Mouse (Mus musculus) frontal cortex, postnatal 10 days (tissue): ENCODE measurements at regions not wholly inside any gene's neighbourhood (a gene's known extent, or its start where the extent isn't known, plus 50 kb on each side); places are given as distances from the start of the nearest gene placed in this dataset.

Experiments used
- DNase-seq, 2 experiments: peaks; one replicate each; pipeline ENCODE4 v3.0.0; 2022; ENCODE audit warnings: low spot score in 2 of 2, mixed read lengths in 1 of 2

DNA sequence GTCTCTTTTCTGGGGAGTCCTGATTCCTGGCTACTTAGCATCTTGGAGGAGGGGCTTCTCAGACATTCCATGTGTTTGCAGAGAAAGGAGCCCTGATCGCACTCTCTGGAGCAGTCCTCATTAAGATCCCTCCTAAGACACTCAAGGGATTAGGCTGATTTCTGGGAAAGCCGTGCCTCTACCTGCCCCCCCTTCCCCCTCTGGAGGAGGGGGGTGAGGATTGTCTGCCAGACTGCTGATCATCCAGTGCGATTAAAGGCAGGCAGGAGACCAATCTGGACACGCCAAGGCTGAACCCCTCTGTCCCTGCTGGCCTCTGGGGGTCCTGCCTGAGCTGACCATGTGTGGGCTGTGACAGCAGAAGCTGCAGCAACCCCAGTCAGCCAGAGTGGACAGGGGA, 65.4 kb downstream of the Vegfa start:
- DNase-seq, result no peak

DNA sequence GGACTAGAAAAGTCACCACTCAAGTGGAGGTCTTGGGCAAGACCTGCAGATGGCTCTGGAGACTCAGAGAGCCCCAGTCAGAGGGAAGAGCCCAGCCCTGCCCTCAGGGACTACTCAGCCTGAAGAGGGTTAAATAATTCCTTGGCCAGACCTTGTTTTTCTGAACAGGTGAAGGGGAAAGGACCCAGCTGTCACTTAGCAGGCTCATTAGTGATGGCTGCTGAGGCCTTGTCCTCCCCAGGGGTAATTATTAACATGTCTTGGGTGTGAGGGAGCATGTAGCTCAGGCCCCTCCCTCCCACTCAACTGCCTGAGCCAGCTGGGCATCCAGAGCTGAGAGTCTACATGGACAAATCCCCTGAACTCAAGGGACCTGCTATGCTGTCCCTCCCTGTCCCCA, 68.1 kb downstream of the Vegfa start:
- no peak for DNase-seq

DNA sequence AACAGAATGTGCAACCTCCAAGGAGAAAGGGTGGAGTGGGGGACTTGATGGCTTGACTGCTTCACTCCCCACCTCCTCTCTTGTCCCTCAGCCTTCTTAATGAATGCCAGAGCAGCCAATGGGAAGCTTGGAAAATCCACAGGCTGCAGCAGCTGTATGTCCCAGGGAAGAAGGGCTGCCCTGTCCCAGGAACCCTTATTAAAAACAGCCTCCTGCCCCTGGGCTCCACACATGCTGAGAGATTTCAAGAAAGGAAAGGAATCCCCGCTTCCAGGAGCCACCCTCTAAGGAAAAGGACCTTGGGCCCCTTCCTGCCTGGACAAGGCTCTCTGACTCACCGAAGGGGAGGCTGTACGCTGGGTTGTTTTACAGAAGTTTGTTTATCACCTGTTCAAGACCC, 68.8 kb downstream of the Vegfa start:
- DNase-seq, result no peak

DNA sequence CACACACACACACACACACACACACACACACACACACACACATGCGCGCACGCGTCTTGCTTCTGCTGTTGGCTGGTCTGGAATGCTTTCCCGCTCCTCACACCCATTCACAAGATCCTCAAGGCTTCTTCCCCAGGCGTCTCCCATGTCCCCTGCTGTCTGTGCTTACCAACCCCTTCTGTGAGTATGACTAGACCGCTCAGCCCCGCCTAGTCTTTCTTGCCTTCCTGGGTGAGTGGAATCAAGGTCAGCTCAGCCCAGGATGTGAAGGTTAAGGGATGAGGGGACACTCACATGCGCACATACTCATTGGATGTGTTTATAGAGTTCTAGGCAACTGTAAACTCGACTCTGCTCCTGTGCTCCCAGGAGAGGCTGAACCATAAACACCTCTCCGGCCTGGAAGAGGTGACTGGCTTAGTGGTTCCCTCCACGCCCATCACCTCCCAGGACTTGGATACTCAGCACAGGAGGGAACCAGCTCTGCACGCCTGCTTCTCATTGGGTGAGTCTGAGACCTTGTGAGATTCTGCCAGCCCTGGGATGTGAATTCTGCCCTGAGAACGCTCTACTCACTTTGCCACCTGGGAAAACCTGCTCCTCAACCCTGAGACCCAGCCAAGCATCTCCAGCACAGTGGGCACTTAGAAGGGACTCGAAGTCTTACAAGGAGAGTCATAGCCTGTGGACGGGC, 70.4 kb downstream of the Vegfa start:
- DNase-seq, result no peak

DNA sequence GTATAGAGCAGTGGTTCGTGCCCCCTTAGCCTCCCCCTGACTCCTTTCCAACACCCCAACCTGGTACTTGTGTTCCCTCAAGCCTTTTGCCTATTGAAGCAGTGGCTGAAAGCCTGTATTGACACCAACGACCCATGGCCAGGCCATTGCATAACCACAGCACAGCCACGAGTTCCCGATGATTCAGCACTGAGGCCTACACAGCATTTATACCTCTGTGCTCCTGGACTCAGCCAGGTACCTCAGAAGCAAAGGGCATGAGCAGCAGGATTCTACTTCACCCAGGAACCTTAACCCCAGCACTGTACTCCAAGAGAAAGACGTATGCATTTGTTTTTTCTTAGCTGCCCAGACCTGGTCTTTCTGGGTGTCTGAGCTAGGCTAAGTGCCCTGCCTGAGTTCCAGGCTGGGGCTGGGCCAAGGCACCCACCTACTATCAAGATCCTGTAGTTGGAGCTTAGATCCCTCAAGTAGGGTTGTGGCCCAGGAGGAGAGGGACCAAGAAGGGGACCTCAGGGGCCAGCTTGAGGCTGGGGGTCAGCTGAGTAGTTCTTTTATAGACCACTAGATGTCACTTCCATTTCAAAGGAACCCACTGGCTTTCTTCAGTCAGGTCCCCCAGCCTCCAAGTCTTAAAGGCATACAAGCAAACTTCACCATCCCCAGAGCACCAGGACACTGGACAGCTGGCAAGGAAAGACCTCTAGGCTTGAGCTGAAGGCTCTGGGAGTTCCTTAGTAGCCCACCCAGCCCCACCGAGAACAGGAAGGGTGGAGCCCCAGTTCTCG, 73.9 kb downstream of the Vegfa start:
- no peak for DNase-seq

DNA sequence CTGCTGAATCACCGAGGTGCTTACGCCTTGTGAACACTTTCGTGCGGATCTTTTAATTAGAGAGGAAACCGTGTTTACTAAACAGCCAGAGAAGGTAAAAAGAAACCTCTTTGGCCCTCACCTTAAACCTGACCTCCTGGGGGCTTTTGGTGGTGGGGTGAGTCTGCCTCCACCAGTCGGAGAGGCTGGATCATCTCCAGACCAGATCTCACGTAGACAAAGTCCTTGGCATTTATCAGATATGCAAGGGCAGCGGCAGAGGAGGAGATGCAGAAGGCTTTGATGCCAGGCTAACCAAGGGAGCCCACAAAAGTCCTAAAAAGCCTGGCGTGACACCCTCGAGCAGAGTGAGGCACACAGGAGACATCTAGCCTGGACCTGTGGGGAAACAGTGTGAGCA, 76.7 kb downstream of the Vegfa start:
- no peak for DNase-seq

DNA sequence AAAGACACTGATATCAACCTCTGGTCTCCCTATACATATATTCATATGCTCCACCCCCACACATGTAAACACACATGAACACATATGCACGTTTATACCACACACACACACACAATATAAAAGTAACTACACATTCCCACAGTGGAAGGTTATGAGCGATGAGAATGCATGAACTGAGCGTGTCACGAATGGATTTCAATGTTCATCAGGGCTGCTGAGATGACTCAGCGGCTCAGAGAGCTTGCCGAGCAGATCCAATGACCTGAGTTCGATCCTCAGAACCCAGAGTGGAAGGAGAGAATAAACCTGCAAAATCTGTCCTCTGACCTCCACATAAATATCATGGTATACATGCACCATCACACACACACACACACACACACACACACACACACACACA, 77.3 kb downstream of the Vegfa start:
- DNase-seq, result no peak

DNA sequence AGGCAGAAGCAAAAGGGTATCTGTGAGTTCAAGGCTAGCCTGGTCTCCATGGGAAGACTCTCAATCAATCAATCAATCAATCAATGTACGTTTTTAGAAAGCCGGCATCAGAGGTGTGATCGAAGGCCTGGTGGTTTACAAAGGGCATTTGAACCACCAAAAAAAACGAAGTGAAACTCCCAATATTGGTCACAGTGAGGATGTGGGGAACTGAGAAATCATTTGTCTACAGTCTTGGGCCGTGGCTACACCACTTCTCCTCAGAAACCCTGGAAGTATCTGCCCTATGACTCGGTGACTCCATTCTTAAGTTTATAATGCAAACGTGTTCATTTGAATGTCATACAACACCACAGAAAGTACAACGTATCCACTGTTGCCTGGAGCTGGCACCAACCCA, 78.6 kb downstream of the Vegfa start:
- DNase-seq, result no peak

DNA sequence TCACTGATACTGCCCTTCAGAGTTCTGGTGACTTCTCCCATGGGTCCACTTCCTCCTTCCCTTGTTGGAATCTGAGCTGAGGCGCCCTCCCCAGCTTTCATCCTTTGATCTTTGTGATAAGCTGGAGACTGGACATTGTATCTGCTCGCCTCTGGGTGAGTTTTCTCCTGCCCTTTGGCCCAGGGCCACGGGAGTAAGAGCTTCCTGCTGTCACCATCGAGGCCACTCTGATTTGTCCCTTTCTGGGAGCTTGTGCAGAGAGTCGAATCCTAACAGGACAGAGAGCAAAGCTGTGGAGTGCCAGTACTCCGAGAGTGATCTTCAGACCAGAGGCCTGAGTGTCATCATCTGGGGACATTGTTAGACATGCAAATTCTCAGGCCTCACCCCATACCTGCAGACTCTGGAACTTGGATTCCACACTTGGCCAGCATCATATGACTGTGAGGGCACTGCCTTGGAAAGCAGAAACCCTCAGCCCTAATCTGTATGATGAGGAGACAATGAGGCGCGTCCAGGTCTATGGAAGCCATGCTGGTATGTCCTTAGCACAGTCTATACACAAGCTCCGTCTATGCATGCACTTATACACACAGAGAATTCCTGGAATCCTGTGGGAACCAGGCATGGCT, 81.5 kb downstream of the Vegfa start:
- no peak for DNase-seq

DNA sequence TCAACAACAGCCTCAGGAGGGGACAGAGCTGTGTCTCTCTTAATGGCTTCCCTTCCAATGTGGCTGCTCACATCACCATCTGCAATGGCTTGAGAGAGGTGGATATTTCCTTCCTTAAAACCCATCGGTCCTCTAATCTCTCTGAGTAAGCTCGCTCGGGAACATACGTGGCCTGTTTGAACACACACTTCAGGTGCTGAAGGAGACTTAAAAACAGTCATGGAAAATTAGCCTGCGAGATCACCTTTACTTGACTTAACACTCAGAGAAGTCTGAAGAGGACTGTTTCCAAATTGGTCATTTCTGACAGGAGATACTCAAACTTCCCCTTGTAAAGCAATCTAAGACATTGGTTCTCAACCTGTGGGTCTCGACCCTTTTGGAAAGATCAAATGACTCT, 83.0 kb downstream of the Vegfa start:
- no peak for DNase-seq

DNA sequence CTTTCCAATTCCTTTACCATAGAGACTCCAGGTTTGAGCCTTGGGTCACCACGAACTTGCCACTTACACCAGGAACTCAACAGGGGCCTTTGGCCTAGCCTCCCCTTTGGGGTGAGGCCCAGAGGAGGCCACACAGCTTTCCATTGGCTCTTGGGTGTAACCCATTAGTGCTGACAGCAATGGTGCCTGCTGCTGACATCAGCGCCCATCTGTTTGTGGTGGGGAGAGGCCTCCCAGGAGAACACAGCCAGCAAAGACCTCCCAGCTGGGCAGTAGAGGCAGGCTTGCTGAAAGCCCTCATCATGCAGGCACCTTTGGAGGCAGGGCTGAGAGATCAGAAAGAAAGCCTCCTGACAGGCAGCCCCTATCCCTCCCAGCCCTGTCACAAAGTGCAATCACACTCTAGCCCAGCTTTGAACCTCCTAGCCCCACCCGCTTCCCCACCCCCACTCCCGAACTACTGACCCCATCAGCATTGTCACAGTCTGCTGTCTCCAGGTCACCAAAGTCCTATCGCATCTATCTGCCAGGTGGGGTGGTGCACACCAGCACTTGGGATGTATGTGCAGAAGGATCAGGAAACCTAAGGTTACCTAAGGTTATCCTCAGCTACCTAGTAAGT, 83.7 kb downstream of the Vegfa start:
- no peak for DNase-seq

DNA sequence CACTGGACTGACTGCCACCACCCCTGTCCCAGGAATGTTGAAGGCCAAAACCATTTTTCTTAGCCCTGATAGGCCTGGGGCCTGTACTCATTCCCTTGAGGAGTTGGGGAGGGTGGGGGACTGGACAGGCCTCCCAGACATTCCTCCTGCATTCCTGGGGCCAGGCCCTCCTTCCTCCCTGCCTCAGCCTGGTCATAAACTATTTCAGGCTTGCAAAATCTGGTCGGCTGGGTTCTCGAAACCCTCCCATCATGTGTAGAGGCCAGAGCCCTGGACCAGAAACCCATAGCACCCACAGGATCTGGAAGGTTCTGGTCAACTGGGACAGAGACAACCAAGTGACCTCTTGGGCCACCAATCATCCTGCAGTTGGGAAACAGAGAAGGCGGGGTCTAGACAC, 87.2 kb downstream of the Vegfa start:
- DNase-seq, result no peak

DNA sequence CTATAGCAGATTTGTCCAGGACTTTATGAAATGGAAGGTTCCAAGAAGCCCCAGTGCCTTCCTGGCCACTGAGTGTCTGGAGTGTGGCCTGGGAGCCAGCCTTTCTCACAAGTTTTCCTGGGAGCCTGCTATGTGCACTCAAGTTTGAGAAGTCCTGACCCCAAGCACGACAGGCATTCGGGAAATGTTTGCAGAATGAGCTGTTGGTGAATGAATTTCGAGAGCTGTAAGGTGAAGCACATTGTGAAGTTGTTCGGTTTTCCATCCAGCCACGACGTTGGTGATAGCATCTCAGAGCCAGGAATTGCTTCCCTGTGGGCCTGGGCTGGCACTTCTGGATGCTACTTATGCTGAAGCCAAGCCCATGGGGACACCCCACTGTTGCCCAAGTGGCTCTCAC, 88.9 kb downstream of the Vegfa start:
- DNase-seq, result no peak

DNA sequence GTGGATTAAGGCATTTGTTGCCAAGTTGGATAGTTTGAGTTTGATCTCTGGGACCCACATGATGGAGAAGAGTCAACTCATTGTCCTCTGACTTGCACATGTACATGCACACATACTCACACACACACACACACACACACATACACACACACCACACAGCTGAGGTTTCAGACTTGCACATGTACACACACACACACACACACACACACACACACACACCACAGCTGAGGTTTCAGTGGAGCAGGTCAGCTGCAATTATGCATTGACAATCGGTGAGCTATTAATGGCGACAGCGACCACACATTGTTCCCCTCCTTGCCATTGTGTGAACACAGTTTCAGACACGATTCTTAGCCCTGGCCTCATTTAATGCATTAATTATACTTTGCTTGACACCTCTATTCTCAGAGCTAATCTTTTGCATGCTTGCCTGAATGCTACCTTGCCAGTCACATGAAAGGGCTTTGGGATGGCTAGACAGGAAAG, 90.2 kb downstream of the Vegfa start:
- DNase-seq, result no peak

DNA sequence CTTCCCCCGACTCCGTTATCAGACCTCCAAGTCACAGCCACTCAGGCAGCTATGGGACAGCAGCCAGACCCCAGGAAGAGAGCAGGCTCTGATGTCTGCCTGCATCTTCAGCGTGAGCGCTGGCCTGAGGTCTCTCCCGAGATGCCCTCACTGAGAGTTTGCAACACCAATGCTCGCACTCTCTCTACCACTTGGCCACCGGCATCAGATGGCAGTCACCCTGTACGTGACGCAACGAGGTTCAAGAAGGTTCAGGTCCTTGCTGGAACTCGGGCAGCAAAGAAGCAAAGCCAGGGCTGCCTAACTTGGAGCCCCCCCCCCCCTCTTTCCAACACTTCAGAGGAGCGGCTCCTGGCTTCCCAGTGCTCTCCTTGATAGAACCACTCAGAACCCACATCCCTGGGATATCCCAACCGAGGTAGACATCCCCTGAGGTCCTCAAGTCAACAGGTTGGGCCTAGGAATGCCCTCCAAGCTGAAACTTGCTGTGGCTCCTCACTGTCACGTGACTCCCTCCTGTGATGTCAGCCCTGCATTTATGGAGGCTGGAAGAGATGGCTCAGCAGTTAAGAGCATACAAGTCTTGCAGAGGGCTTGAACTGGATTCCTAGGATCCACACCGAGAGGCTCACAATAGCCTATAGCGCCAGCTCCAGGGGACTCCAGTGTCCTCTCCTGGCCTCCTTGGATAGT, 91.9 kb downstream of the Vegfa start:
- no peak for DNase-seq

DNA sequence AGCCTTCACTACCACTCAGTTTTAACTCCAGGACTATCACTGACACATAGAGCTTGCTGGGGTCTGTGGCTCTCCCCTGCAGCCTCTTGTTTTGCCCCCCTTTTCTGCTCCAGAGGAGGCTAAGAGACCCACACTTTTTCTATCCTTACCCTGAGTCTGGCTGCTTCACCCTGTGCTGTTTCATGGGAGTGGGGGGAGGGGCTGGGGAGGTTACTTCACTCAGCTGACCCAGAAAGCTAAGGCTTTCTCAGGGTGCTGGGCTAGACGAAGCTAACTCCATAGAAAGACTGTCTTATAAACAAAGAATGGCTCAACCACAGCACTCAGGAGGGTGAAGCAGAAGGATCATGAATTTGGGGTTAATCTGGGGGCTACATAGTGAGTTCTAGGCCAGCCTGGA, 93.9 kb downstream of the Vegfa start:
- no peak for DNase-seq

DNA sequence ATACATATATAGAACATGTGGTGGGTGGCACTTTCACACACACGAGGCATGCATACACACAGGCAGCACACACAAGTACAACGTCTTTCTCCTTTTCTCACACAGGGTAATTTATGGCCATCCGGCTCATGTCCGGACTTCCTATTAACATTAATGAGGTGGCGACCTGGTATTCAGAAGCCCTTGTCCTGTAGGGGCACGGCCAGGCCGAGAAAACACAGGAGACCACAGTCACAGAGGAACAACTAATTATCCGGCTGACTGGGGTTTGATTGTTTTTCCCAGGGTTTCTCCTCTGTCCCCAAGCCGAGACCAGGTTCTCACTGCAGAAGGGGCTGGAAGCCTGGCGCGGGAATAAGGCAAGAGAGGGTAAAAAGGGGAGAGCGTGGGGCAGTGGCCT, 95.6 kb downstream of the Vegfa start:
- no peak for DNase-seq

DNA sequence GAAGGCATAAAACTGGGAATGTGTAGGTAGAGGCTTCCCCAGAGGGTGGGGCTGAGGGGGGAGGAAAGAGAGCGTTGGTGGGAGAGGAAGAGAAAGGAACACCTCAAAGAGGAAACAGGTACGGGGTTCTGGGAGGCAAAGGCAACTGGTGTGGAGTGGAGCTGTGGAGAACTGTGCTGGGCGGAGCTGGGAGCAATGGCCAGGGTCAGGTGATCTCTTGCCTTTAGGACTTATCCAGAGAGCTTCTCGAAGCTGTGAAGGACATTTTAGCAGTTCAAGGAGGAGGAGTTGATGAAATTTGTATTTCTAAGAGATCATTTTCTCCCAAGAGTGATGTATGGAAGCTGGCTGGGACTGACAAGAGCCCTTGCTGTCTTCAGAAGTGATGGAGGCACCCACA, 96.9 kb downstream of the Vegfa start:
- no peak for DNase-seq

DNA sequence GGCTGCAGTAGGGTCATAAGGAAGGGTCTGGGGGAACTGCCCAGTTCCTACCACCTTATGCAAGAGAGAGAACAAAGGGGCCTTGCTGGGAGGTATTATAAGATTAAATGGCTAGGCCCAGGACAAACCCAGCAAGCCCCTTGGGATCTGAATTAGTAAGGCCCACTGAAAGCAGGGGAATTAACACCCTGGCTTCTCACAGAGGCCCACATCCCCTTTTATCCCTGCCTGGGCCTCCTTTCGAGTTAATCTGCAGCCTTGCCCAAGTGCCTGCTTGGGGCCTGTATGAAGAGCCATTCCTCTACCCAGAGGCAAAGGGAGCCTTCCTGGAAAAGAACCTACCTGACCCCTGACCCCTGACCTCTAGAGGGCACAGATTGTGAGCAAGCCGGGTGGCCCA, 98.2 kb downstream of the Vegfa start:
- no peak for DNase-seq

DNA sequence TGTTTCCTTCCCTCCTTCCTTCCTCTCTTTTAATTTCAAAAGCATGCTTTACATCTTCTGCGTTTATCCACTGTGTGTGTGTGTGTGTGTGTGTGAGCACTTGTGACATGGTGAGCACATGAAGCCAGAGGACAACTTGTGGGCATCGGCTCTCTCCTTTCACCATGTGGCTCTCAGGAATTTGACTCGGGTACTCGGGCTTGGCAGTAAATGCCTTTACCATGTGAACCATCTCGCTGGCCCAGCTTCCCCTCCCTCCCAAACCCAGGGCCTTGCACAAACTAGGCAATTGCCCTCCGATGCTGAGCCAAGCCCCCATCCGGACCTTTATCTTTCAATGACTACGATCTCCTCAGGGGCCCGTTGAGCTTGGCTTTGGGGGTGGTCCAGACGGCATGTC, 99.1 kb downstream of the Vegfa start:
- DNase-seq, result no peak

DNA sequence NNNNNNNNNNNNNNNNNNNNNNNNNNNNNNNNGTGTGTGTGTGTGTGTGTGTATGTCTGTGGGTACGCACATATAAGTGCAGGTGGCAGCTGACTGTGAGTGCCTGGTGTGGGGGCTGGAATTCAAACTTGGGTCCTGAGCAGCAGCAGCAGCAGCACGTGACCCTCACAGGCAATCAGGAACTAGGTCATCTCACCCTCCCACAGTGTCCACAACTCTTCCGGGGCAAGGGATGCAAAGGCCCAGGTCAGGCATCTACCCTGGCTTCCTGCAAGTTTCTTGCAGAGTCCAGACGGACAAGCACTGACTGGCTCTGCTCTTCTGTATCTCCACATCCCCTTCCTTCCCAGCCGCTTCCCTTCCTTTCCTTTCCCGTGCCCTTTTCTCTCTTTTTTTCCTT, 99.6 kb downstream of the Vegfa start:
- no peak for DNase-seq

DNA sequence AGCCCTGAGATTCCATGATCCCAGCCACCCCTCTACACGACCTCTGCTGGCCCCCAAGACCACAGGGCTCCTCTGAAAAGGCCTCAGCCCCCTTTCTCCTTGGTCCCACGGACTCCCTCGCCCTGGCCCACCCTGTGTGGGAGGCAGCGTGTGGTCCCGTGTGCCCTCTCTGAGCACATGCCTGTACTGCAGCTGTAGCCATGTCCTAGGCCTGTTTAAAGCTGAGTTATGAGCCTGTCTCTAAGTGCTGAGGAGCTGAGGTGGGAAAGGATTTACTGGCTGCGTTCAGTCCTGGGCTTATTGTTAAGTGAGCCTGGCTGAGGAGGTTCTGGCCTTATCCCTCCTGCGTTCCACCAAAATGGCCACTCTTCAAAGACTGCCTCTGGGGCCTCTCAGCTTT, 102.6 kb downstream of the Vegfa start:
- no peak for DNase-seq
